Mouse (Mus musculus) hematopoietic stem cell, adult 5-6 weeks (primary cell): ENCODE results near the gene Unc45a. TPM values are rescaled to one million over a fixed set of nuclear protein-coding genes. Genes with fewer than 3 reads are reported as not detected.
A peak's percentile ranks its signal among the peaks of the same experiment; 100 is the strongest.
"Not testable (repeated sequence)": the region's sequence is repeated elsewhere in the genome, so short reads cannot be mapped to it uniquely, and the experiment has no call there.

Experiments
- ATAC-seq, 2 experiments: fragments of 125-278 bp in 1 of 2; replicated peaks in 1 of 2; 2 replicates each; pipeline ENCODE4 v1.8.0; 2016 to 2017; ENCODE audit warnings: inconsistent platforms in 2 of 2, mild to moderate bottlenecking in 2 of 2, moderate number of reproducible peaks in 2 of 2, low read depth in 1 of 2, moderate TSS enrichment in 1 of 2; ENCODE audit not compliant: low FRiP score in 2 of 2, poor library complexity in 2 of 2, severe bottlenecking in 2 of 2, insufficient read depth in 1 of 2, low TSS enrichment in 1 of 2
- total RNA-seq: library from RNA; stranded (forward); fragments of 172-1452, 232-1000 nt; gene quantifications from 2 replicates; pipeline ENCODE4 v1.2.3, GENCODE M21; 2017

Unc45a gene
- total RNA-seq, 1 experiment from 2014 or later: 24.5 TPM

DNA sequence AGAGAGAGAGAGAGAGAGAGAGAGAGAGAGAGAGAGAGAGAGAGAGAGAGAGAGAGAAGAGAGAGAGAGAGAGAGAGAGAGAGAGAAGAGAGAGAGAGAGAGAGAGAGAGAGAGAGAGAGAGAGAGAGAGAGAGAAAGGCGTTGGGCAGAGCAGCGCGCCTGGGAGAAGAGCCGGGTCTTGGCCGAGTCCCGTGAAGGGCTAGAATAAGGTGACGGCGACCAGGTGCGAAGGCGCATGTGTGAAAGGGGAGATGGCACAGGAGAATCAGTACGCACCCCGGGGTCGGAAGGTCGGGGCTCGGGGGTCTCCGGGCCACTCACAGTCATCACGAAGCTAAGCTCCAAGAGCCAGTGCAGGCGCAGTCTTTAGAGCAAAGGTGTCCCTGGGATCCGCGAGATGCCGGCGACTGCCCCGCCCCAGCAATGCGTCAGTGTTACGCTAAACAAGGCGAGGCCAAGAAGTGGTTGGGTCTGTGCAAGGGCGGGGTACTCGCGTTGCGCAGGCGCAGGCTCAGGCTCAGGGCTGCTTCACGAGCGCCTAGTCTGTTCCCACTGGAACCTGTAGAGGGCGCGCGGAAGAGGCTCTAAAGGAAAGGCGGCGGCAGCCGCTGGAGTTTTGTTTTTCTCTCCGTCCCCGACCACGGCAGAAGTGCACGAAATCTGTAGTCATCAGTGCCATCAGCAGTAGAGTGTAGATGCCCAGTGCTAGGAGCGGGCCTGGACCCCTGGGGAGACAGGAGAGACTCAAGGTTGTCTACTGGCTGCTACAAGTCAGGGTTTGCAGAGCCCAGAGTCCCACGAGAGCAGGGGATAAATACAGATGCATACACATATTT is 794 bp downstream of the Unc45a start:
- peak; percentile 91 to 93 for ATAC-seq

DNA sequence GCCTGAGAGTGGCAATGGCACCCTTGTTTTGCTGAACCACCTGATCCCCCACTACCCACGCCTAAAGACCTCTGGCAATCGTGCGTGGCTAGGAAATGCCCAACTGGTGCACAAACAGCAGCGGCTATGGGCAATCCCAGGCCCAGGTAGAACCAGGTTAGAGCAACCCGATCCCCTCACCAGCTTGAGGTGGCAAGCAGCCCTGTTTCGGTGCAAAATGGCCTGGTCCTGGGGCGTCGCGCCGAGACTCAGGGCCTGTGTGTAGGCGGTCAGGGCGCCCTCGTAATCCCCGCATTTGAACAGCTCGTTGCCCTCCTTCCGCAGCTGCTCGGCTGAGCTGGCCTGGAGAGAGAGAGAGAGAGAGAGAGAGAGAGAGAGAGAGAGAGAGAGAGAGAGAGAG is 1.4 kb downstream of the Unc45a start:
- no peak for ATAC-seq

DNA sequence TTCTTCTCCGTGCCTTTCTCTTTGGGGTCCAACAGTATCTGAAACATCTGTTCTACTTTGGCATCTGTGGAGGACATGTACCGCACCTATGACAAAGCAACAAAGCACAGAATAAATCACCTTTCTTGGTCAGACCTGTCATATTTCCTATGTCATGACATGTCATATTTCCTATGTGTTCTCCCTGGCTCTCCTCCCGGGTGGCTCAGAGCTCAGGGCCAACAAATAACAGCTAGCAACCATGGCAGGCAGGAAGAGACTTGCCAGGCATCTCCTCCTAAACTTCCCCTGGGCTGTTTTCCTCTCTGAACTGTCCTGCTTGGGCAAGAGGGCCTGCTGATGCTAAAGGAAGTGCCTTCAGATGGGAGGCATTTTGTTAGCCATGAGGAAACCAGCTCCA is 3.9 kb downstream of the Unc45a start:
- ATAC-seq: no peak

DNA sequence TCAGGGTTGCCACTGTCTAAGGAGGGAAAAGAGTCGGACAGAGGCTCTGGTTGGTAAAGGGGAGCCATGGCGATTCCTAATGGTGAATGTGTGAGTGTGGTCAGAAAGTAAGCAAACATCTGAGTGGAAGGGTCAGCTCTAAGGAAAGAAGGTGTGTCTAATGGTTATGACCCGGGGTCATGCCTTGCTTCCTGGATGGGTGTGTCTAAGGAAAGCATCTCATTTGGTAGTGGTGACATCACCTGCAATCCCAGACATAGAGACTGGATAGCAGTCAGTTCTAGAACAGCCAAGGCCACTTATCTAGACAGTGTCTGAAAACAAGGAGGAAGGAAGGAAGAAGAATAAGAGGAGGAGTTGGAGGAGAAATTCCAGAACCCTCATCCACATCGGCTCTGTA is 6.0 kb downstream of the Unc45a start:
- ATAC-seq: no peak

GRCm38 (mm10) chr7:80331433-80331832 is 9.4 kb downstream of the Unc45a start:
- no peak for ATAC-seq

GRCm38 (mm10) chr7:80330278-80330677 is 10.5 kb downstream of the Unc45a start:
- no peak for ATAC-seq

DNA sequence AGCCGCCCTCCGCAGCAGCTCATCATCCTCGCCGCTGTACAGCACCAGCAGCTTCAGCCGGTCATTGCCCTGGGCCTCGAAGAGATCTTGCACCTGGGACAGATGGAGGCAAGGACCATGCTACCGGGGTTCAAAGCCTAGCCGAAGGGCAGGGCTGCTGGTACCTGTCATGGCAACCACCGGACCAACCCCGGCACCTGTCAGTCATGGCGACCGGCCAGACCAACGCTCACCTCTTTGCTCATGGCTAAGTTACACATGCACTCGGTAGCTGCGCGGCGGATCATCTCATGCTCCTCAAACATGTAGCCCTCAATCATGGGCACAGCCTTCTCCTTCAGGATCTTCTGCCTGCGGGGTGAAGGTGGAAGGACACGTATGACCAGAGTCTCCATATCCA is 14.7 kb downstream of the Unc45a start:
- ATAC-seq: no peak

DNA sequence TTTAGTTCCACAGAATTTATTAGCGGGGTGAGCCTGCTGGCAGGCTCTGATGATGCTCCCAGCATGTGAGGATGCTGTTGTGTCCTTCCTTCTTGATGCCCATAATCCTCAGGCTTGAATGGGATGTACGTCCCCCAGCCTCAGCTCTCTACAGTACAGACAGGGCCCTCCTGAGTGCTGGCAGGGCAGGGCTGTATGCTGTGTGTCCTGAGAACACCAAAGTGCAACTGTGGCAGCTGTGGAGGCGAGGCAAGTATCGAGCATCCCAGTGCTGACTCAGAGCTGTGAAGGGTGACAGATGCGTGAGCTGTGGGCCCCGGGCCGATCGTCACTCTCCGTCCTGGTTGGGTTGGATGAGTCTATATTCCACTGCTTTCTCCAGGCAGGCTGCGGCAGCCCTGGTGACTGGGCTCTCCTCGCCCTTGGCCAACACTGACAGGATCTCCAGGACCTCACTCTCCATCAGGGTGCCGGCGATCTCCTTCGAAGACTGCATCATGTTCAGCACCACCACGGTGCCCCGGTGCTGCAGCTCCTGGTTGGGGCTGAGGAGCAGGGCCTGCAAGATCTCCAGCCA is 15.4 kb downstream of the Unc45a start:
- ATAC-seq: no peak

GRCm38 (mm10) chr7:80324816-80325119 is 16.0 kb downstream of the Unc45a start:
- not testable (repeated sequence) for ATAC-seq

DNA sequence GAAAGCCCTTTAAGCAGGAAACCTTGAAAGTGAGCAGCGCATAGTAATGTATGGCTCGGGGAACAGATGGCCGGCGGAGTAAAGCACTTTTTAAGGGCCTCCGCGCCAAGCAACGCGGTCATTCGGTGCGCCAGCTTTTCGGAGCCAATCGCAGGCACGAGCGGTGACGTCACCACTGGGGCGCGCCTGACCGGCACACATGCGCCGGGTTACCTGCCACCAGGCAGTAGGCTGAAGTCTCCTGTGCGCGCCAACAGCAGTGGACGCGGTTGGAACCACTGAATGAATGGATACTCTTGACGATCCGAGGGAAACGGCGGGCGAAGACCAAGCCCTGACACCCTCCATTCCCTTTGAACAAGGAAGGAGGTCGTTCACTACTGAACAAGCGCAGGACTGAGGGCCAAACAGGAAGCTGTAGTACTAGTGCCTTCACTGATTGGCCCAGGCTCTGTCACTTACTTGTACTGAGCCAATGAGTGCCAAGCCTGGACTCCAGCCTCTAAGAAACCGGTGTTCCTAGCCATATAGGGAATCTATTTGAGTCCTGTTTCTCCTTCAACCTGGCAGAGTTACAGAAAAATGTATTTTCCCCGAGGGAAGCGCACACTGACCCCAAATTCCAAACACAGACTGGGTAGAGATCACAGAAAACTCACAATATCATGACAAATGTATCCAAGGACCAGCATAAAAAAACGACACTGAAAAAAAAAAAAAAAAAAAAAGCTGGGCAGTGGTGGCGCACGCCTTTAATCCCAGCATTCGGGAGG is 16.6 kb downstream of the Unc45a start, which contains the start of gene Rccd1:
Gene Rccd1 (minus strand): TSS at position 412 of the 773 bp plus-strand sequence.
- peak; percentile 96 to 99 for ATAC-seq

DNA sequence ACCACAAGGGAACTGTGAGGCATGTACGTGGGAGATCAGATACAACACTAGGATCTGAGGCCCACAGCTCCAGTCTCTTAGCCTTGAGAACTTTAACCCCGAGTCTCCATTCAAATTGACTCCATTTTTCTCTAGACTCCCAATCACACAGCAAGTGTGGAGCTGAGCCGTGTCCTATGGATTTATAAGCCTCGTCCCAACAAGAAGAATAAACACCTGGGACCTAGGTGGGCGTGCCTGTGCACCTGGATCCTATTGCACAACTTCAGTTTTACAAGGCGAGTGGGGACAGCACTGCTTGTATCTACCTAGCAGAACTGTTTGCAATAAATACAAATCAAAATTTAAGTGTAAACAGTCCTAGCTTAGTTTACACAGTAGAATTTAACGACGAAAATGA is 17.5 kb downstream of the Unc45a start:
- no peak for ATAC-seq

DNA sequence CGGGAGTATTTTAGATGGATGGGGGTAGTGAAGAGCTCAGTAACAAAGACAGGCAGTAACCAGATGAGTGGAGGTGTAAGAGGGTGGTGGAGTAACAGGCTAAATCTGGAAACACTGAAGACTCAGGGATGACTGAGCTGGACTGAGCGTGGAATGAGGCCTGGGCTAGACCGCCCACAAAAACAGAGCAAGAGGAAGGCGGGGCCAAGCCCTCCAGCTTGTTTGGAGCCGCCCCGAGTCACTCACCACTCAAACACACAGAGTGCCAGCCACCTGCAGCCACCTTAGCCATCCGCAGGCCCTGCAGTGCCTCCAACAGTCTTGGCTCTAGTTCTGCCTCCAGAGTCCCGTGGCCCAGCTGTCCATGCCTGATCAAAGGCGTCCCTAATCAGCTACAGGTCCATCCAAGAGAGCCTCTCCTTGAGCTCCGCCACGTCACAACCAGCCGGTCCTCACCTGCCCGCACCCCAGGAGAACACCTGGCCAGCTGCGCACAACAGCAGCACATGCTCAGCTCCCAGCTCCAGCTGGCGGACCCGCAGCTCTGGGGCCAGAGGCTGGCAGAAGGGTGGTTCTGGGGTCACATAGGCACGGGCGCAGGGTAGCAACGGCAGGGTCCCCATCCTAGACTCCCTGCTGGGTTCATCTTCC is 20.8 kb downstream of the Unc45a start:
- ATAC-seq: no peak

- no peak for ATAC-seq
Measured at GRCm38 (mm10) chr7:80318670-80319069, 22.1 kb downstream of the Unc45a start.

GRCm38 (mm10) chr7:80317439-80318115 is 23.2 kb downstream of the Unc45a start:
- ATAC-seq: no peak

DNA sequence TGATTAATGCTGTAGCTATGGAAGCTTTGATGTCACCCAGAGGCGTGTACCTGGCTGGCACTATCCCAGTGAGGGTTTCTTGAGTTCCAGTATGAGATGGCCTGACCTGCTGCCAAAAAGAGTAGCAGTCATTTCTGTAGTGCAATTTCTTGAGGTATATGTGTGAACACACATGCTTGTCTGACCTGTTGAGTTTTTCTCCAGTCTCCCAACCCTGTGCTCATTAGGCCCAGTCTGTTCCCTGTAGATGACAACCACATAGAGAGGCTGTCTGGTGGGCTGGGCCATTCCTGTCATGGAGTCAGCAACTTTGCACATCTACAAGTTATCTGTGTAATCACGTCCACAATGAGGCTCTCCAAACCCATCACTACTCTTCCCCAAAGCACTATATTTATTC is 25.1 kb downstream of the Unc45a start:
- ATAC-seq: no peak

DNA sequence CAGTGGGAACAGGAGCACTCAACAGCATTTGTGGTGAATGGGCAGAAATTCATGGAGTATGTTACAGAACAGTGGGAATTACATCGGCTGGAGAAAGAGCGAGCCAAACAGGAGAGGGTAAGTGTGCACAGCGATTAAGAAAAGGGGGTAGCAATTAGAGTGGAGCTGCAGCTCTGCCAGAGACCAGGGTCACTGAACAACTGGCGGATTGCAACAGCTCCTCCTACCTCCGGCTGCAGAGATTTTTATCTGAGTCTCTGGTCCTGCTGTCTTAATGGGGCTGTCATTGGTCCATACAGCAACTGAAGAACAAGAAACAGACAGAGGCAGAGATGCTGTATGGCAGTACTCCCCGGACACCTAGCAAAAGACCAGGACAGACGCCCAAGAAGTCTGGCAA is 30.0 kb downstream of the Unc45a start:
- no peak for ATAC-seq

- ATAC-seq: no peak
Measured at GRCm38 (mm10) chr7:80307766-80308165, 33.0 kb downstream of the Unc45a start.
